Mouse (Mus musculus) stomach, embryonic 16.5 days (tissue): ENCODE results near the gene Jun. TPM values are rescaled to one million over a fixed set of nuclear protein-coding genes. Genes with fewer than 3 reads are reported as not detected.
A peak's percentile ranks its signal among the peaks of the same experiment; 100 is the strongest.

Source experiments
- ATAC-seq: fragments of 200-750 bp; cut with Nextera tagmentation; 2 replicates; pipeline ENCODE4 v1.8.0; 2017; ENCODE audit warnings: moderate number of reproducible peaks, moderate TSS enrichment; ENCODE audit not compliant: insufficient read depth, low FRiP score
- H3K27ac ChIP-seq: fragments of 300-500 bp; sonication (generic); 2 replicates; pipeline ENCODE4 v1.5.1; 2014; ENCODE audit warnings: low read length
- H3K27me3 ChIP-seq: fragments of 300-500 bp; sonication (generic); 2 replicates; pipeline ENCODE4 v1.6.1; 2014; ENCODE audit warnings: low read length, control low read depth, mixed read lengths; ENCODE audit not compliant: control insufficient read depth, insufficient read depth
- H3K36me3 ChIP-seq: fragments of 300-500 bp; sonication (generic); 2 replicates; pipeline ENCODE4 v1.6.1; 2014; ENCODE audit warnings: low read length; ENCODE audit not compliant: control insufficient read depth, insufficient read depth
- H3K4me1 ChIP-seq: fragments of 300-500 bp; sonication (generic); 2 replicates; pipeline ENCODE4 v1.6.1; 2014; ENCODE audit warnings: low read length, control low read depth, mixed read lengths; ENCODE audit not compliant: control insufficient read depth, insufficient read depth
- H3K4me2 ChIP-seq: fragments of 300-500 bp; sonication (generic); 2 replicates; pipeline ENCODE4 v1.6.1; 2014; ENCODE audit warnings: low read depth, low read length, mixed read lengths
- H3K4me3 ChIP-seq: fragments of 300-500 bp; sonication (generic); replicated peaks from 2 replicates; pipeline ENCODE4 v1.5.1; 2014; ENCODE audit warnings: mild to moderate bottlenecking, low read length
- H3K9ac ChIP-seq: fragments of 300-500 bp; sonication (generic); 2 replicates; pipeline ENCODE4 v1.6.1; 2014; ENCODE audit warnings: low read length
- H3K9me3 ChIP-seq: fragments of 300-500 bp; sonication (generic); replicated peaks from 2 replicates; pipeline ENCODE4 v1.6.1; 2016; ENCODE audit warnings: low read length, control low read depth; ENCODE audit not compliant: control insufficient read depth
- WGBS: fragments of 180-500 bp; shearing (Covaris S2); extraction: QIAGEN DNeasy Blood & Tissue Kit; methylation state at CpG from one replicate; pipeline ENCODE4 v1.1.7; 2014; 5-methylcytosine and 5-hydroxymethylcytosine counted together
- polyA plus RNA-seq: library from polyadenylated mRNA; unstranded; fragments of >200 nt; fragmentation: Nextera tagmentation; extraction: Ambion mirVana; gene quantifications from 2 replicates; pipeline ENCODE4 v1.2.1, GENCODE M21; 2015

Gene Jun
- polyA plus RNA-seq, 1 experiment from 2014 or later = 107 TPM

GRCm38 (mm10) chr4:95063609-95064210 lies 11.7 kb upstream of the Jun start:
- H3K9ac ChIP-seq = no peak overlapping the region
- H3K27ac ChIP-seq = no peak overlapping the region
- H3K4me2 ChIP-seq = no peak overlapping the region
- WGBS = 77% methylated on average over 2 of the region's 2 CpGs
- H3K4me1 ChIP-seq = peaks cover 3% of the 10 kb centered on the region; the same call in 1 of the 2 replicates
- H3K4me3 ChIP-seq = no peak overlapping the region
- no peaks in the 10 kb centered on the region for H3K27me3 ChIP-seq
- H3K9me3 ChIP-seq = no peaks in the 10 kb centered on the region
- no peaks in the 10 kb centered on the region for H3K36me3 ChIP-seq
- ATAC-seq = no peak

GRCm38 (mm10) chr4:95062873-95063272 lies 10.9 kb upstream of the Jun start:
- H3K9ac ChIP-seq = no peak overlapping the region
- no peak overlapping the region for H3K4me3 ChIP-seq
- H3K27me3 ChIP-seq = no peaks in the 10 kb centered on the region
- no peak overlapping the region for H3K4me2 ChIP-seq
- H3K9me3 ChIP-seq = no peaks in the 10 kb centered on the region
- ATAC-seq = peak; percentile 40; the same call in 1 of the 2 replicates
- no peak overlapping the region for H3K27ac ChIP-seq
- peaks cover 3% of the 10 kb centered on the region; the same call in 1 of the 2 replicates for H3K4me1 ChIP-seq
- no peaks in the 10 kb centered on the region for H3K36me3 ChIP-seq
- 56% methylated on average over 9 of the region's 9 CpGs for WGBS

- H3K9me3 ChIP-seq = no peaks in the 10 kb centered on the region
- H3K36me3 ChIP-seq = no peaks in the 10 kb centered on the region
- H3K9ac ChIP-seq = no peak overlapping the region
- no peaks in the 10 kb centered on the region for H3K27me3 ChIP-seq
- no peak overlapping the region for H3K4me3 ChIP-seq
- 52% methylated on average over 4 of the region's 4 CpGs for WGBS
- H3K4me1 ChIP-seq = peaks cover 12% of the 10 kb centered on the region; the same call in 1 of the 2 replicates
- H3K4me2 ChIP-seq = no peak overlapping the region
- no peak overlapping the region for H3K27ac ChIP-seq
- ATAC-seq = no peak
Measured at GRCm38 (mm10) chr4:95057264-95057663, 5.2 kb upstream of the Jun start.

DNA sequence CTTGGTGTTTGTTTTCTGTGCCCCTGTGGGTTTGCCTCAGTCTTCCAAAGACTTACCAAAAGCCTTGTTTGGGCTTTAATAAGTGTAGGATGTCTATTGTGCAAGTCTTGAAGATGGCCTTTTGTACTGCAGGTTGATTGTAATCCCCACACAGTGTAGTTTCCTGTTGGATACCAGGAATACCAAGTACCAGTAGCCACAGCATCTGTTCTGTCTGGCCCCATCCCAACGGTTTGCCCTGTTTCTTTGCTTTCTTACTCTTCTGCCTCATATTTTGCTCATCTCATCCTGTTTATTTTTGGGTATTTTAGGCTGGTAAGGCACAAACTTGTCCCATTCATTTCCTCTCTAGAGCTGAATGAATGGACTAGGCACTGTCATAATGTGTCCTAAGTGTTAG lies 3.3 kb upstream of the Jun start:
- Histone ChIP-seq H3K9ac (no peak overlapping the region), H3K27ac (no peak overlapping the region), H3K4me3 (no peak overlapping the region), H3K4me2 (no peak overlapping the region), H3K9me3 (no peaks in the 10 kb centered on the region), H3K36me3 (no peaks in the 10 kb centered on the region), H3K4me1 (peaks cover 12% of the 10 kb centered on the region; the same call in 1 of the 2 replicates), H3K27me3 (no peaks in the 10 kb centered on the region)
- 67% methylated on average over 1 of the region's 1 CpGs for WGBS
- no peak for ATAC-seq

DNA sequence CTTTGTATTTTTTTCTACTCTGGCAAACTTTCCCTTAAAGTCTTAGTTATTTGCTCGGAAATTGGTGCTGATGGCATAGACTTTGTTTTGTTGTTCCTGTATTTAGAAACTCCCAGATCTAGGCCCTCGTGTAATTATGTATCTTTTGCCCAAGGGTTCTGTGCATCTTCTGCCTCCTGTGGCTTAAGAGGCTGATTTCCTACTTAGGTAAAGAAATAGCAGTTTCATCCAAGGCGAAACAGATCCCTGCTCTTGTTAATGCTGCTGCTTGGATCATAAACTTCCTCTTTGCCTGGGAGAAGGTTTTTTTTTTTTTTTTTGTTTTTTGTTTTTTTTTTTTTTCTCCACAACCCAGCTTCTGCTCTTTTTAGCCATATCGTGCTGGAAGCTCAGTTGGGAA lies 2.3 kb upstream of the Jun start:
- peak overlapping the region; percentile 93; the same call in 1 of the 2 replicates for H3K4me3 ChIP-seq
- peaks cover 12% of the 10 kb centered on the region; the same call in 1 of the 2 replicates for H3K4me1 ChIP-seq
- H3K27ac ChIP-seq = peak overlapping the region; percentile 100
- H3K9ac ChIP-seq = 0 out of 2 replicates have a peak overlapping the region, but pooled peaks have one; percentile 26
- ATAC-seq = no peak
- 40% methylated on average over 4 of the region's 4 CpGs for WGBS
- no peaks in the 10 kb centered on the region for H3K9me3 ChIP-seq
- H3K36me3 ChIP-seq = no peaks in the 10 kb centered on the region
- H3K27me3 ChIP-seq = no peaks in the 10 kb centered on the region
- peak overlapping the region; percentile 73 for H3K4me2 ChIP-seq

- Histone ChIP-seq H3K27me3 (no peaks in the 10 kb centered on the region), H3K4me1 (peaks cover 12% of the 10 kb centered on the region), H3K36me3 (no peaks in the 10 kb centered on the region), H3K4me3 (peak overlapping the region; percentile 93), H3K4me2 (peak overlapping the region; percentile 73), H3K27ac (peak overlapping the region; percentile 100), H3K9me3 (no peaks in the 10 kb centered on the region), H3K9ac (peak overlapping the region; percentile 71)
- ATAC-seq = no peak
- 1% methylated on average over 6 of the region's 6 CpGs for WGBS
Measured at GRCm38 (mm10) chr4:95053791-95054117, 1.7 kb upstream of the Jun start.

- peak overlapping the region; percentile 93 for H3K4me3 ChIP-seq
- no peaks in the 10 kb centered on the region for H3K27me3 ChIP-seq
- peaks cover 17% of the 10 kb centered on the region for H3K4me1 ChIP-seq
- peak; percentile 68 for ATAC-seq
- H3K4me2 ChIP-seq = peak overlapping the region; percentile 73
- under 1% methylated on average over 29 of the region's 29 CpGs for WGBS
- peak overlapping the region; percentile 100 for H3K27ac ChIP-seq
- H3K9me3 ChIP-seq = no peaks in the 10 kb centered on the region
- no peaks in the 10 kb centered on the region for H3K36me3 ChIP-seq
- H3K9ac ChIP-seq = peak overlapping the region; percentile 91
Measured at GRCm38 (mm10) chr4:95053041-95053790, 1.2 kb upstream of the Jun start.

DNA sequence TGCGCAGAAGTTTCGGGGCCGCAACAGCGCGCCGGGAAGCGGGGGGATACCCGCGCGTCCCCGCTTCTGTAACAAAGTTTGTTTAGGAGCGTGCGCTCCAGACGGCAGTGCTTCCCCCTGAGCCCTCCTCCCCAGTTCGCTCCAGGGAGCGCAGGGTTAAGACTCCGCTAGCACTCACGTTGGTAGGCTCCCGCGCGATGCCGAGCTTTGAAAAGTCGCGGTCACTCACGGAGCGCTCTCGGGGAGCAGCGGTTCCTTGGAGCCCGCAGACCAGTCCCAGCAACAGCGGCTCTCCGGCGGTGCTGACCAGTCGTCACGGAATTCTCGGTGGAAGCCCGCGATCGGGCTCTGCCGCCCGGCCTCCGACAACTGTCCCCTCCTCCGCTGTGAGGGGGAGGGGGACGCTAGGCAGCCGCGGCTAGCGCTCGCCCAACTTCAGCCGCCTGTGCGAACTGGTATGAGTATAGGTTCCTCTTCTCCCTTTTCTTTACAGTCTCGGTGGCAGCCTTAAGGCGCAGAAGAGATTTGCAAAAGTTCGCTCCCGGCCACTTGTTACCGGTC lies 631 bp downstream of the Jun start:
- peak overlapping the region; percentile 98 for H3K9ac ChIP-seq
- H3K27ac ChIP-seq = peak overlapping the region; percentile 99
- no peaks in the 10 kb centered on the region for H3K9me3 ChIP-seq
- no peaks in the 10 kb centered on the region for H3K36me3 ChIP-seq
- H3K4me2 ChIP-seq = peak overlapping the region; percentile 54
- under 1% methylated on average over 54 of the region's 54 CpGs for WGBS
- peaks cover 20% of the 10 kb centered on the region for H3K4me1 ChIP-seq
- peak overlapping the region; percentile 93 for H3K4me3 ChIP-seq
- no peaks in the 10 kb centered on the region for H3K27me3 ChIP-seq
- no peak for ATAC-seq
